Mouse (Mus musculus) limb, embryonic 12.5 days (tissue): Measurements from ENCODE around the gene Nudt16l1. TPM values are rescaled to one million over a fixed set of nuclear protein-coding genes. Genes with fewer than 3 reads are reported as not detected.

Experiments
- ATAC-seq: fragments of 200-750 bp; cut with Nextera tagmentation; 2 replicates; pipeline ENCODE4 v1.8.0; 2017; ENCODE audit warnings: low read depth, moderate TSS enrichment; ENCODE audit not compliant: insufficient number of reproducible peaks, insufficient read depth, low FRiP score, low TSS enrichment
- H3K27ac ChIP-seq: fragments of 300-500 bp; sonication (generic); 2 replicates; pipeline ENCODE4 v1.5.1; 2016; ENCODE audit warnings: mild to moderate bottlenecking, moderate library complexity
- H3K27me3 ChIP-seq: fragments of 300-500 bp; sonication (generic); 2 replicates; pipeline ENCODE4 v1.6.1; 2016; ENCODE audit warnings: mild to moderate bottlenecking, moderate library complexity
- H3K36me3 ChIP-seq: fragments of 300-500 bp; sonication (generic); 2 replicates; pipeline ENCODE4 v1.6.1; 2016; ENCODE audit warnings: mild to moderate bottlenecking, moderate library complexity
- H3K4me1 ChIP-seq: fragments of 300-500 bp; sonication (generic); replicated peaks from 2 replicates; pipeline ENCODE4 v1.6.1; 2016
- H3K4me2 ChIP-seq: fragments of 300-500 bp; sonication (generic); 2 replicates; pipeline ENCODE4 v1.6.1; 2016; ENCODE audit warnings: mild to moderate bottlenecking, moderate library complexity
- H3K4me3 ChIP-seq: fragments of 300-500 bp; sonication (generic); replicated peaks from 2 replicates; pipeline ENCODE4 v1.5.1; 2016; ENCODE audit warnings: mild to moderate bottlenecking
- H3K9ac ChIP-seq: fragments of 300-500 bp; sonication (generic); replicated peaks from 2 replicates; pipeline ENCODE4 v1.6.1; 2016; ENCODE audit warnings: mild to moderate bottlenecking, moderate library complexity
- H3K9me3 ChIP-seq: fragments of 300-500 bp; sonication (generic); 2 replicates; pipeline ENCODE4 v1.6.1; 2016; ENCODE audit warnings: mild to moderate bottlenecking, moderate library complexity
- WGBS: fragments of 180-500 bp; shearing (Covaris S2); methylation state at CpG from one replicate; pipeline ENCODE4 v1.1.7; 2016; 5-methylcytosine and 5-hydroxymethylcytosine counted together
- polyA plus RNA-seq: library from polyadenylated mRNA; unstranded; fragments of >200 nt; fragmentation: Nextera tagmentation; extraction: Ambion mirVana; gene quantifications from 2 replicates; pipeline ENCODE4 v1.2.1, GENCODE M21; 2016

The Nudt16l1 gene
- polyA plus RNA-seq, result 168 and 171 TPM in 2 replicates

- peaks cover 14% of the 10 kb centered on the region for H3K4me1 ChIP-seq
- no peak for ATAC-seq
- H3K4me3 ChIP-seq, result peak within 1 kb of the TSS; percentile 92
- H3K9ac ChIP-seq, result peak within 1 kb of the TSS; percentile 89
- 9% methylated on average over 2 of the region's 2 CpGs for WGBS
- H3K27ac ChIP-seq, result peak within 1 kb of the TSS; percentile 89
- H3K36me3 ChIP-seq, result peaks cover 82% of the 10 kb centered on the region
- H3K9me3 ChIP-seq, result no peaks in the 10 kb centered on the region
- H3K27me3 ChIP-seq, result no peaks in the 10 kb centered on the region
- peak within 1 kb of the TSS; percentile 89 for H3K4me2 ChIP-seq
Observed at GRCm38 (mm10) chr16:4938461-4938860, at the start of gene Nudt16l1. Gene Nudt16l1, plus strand, starts transcription at chr16:4938761.

- 47% methylated on average over 4 of the region's 4 CpGs for WGBS
- Histone ChIP-seq H3K27me3 (no peaks in the 10 kb centered on the region), H3K4me3 (no peak overlapping the region), H3K4me2 (no peak overlapping the region), H3K36me3 (peaks cover 23% of the 10 kb centered on the region; the same call in 1 of the 2 replicates), H3K27ac (0 out of 2 replicates have a peak overlapping the region, but pooled peaks have one; percentile 12), H3K9me3 (no peaks in the 10 kb centered on the region), H3K9ac (no peak overlapping the region), H3K4me1 (peaks cover 27% of the 10 kb centered on the region)
- no peak for ATAC-seq
Observed at GRCm38 (mm10) chr16:4890201-4890709, 48.3 kb upstream of the Nudt16l1 start.

- 92% methylated on average over 6 of the region's 6 CpGs for WGBS
- no peak overlapping the region for H3K27ac ChIP-seq
- no peaks in the 10 kb centered on the region for H3K9me3 ChIP-seq
- no peak overlapping the region for H3K4me2 ChIP-seq
- no peaks in the 10 kb centered on the region for H3K27me3 ChIP-seq
- H3K4me3 ChIP-seq, result no peak overlapping the region
- no peak for ATAC-seq
- H3K36me3 ChIP-seq, result peaks cover 23% of the 10 kb centered on the region; the same call in 1 of the 2 replicates
- no peak overlapping the region for H3K9ac ChIP-seq
- peaks cover 20% of the 10 kb centered on the region for H3K4me1 ChIP-seq
Observed at GRCm38 (mm10) chr16:4892171-4892570, 46.4 kb upstream of the Nudt16l1 start.

- Histone ChIP-seq H3K4me1 (peaks cover 10% of the 10 kb centered on the region), H3K9ac (no peak overlapping the region), H3K9me3 (no peaks in the 10 kb centered on the region), H3K27ac (no peak overlapping the region), H3K4me2 (no peak overlapping the region), H3K27me3 (no peaks in the 10 kb centered on the region), H3K4me3 (no peak overlapping the region), H3K36me3 (peaks cover 23% of the 10 kb centered on the region; the same call in 1 of the 2 replicates)
- no peak for ATAC-seq
- WGBS, result 81% methylated on average over 7 of the region's 7 CpGs
Observed at GRCm38 (mm10) chr16:4894201-4894908, 44.2 kb upstream of the Nudt16l1 start.

GRCm38 (mm10) chr16:4896249-4897027 lies 42.1 kb upstream of the Nudt16l1 start:
- Histone ChIP-seq H3K27ac (0 out of 2 replicates have a peak overlapping the region, but pooled peaks have one; percentile 41), H3K4me1 (no peaks in the 10 kb centered on the region; the same call in 1 of the 2 replicates), H3K27me3 (no peaks in the 10 kb centered on the region), H3K36me3 (peaks cover 16% of the 10 kb centered on the region; the same call in 1 of the 2 replicates), H3K4me2 (no peak overlapping the region), H3K9ac (no peak overlapping the region), H3K4me3 (no peak overlapping the region), H3K9me3 (no peaks in the 10 kb centered on the region)
- no peak for ATAC-seq
- 77% methylated on average over 5 of the region's 5 CpGs for WGBS

GRCm38 (mm10) chr16:4897146-4897730 lies 41.3 kb upstream of the Nudt16l1 start:
- H3K27ac ChIP-seq, result no peak overlapping the region
- no peaks in the 10 kb centered on the region for H3K27me3 ChIP-seq
- no peaks in the 10 kb centered on the region; the same call in 1 of the 2 replicates for H3K4me1 ChIP-seq
- peaks cover 14% of the 10 kb centered on the region; the same call in 1 of the 2 replicates for H3K36me3 ChIP-seq
- H3K9me3 ChIP-seq, result no peaks in the 10 kb centered on the region
- WGBS, result 65% methylated on average over 7 of the region's 7 CpGs
- H3K4me3 ChIP-seq, result no peak overlapping the region
- H3K4me2 ChIP-seq, result no peak overlapping the region
- H3K9ac ChIP-seq, result no peak overlapping the region
- no peak for ATAC-seq

- no peak for ATAC-seq
- H3K4me1 ChIP-seq, result no peaks in the 10 kb centered on the region; the same call in 1 of the 2 replicates
- H3K9me3 ChIP-seq, result no peaks in the 10 kb centered on the region
- H3K36me3 ChIP-seq, result peaks cover 10% of the 10 kb centered on the region; the same call in 1 of the 2 replicates
- no peak overlapping the region for H3K4me2 ChIP-seq
- WGBS, result 85% methylated on average over 6 of the region's 6 CpGs
- H3K4me3 ChIP-seq, result no peak overlapping the region
- no peak overlapping the region for H3K9ac ChIP-seq
- no peak overlapping the region for H3K27ac ChIP-seq
- H3K27me3 ChIP-seq, result no peaks in the 10 kb centered on the region
Observed at GRCm38 (mm10) chr16:4898881-4899280, 39.7 kb upstream of the Nudt16l1 start.

GRCm38 (mm10) chr16:4899711-4900110 lies 38.9 kb upstream of the Nudt16l1 start:
- no peaks in the 10 kb centered on the region for H3K9me3 ChIP-seq
- no peaks in the 10 kb centered on the region for H3K27me3 ChIP-seq
- no peak overlapping the region for H3K4me3 ChIP-seq
- ATAC-seq, result no peak
- H3K9ac ChIP-seq, result no peak overlapping the region
- no peak overlapping the region for H3K27ac ChIP-seq
- WGBS, result 82% methylated on average over 2 of the region's 2 CpGs
- no peak overlapping the region for H3K4me2 ChIP-seq
- 0 out of 2 replicates have a peak, but pooled peaks cover 1% of the 10 kb centered on the region for H3K36me3 ChIP-seq
- H3K4me1 ChIP-seq, result peaks cover 2% of the 10 kb centered on the region; the same call in 1 of the 2 replicates

GRCm38 (mm10) chr16:4901167-4901566 lies 37.4 kb upstream of the Nudt16l1 start:
- Histone ChIP-seq H3K36me3 (no peaks in the 10 kb centered on the region), H3K9me3 (no peaks in the 10 kb centered on the region), H3K27ac (no peak overlapping the region), H3K9ac (no peak overlapping the region), H3K4me3 (no peak overlapping the region), H3K4me2 (no peak overlapping the region), H3K27me3 (no peaks in the 10 kb centered on the region), H3K4me1 (peaks cover 12% of the 10 kb centered on the region)
- WGBS, result 67% methylated on average over 7 of the region's 7 CpGs
- ATAC-seq, result no peak

- Histone ChIP-seq H3K36me3 (peaks cover 6% of the 10 kb centered on the region; the same call in 1 of the 2 replicates), H3K4me2 (no peak overlapping the region), H3K9me3 (no peaks in the 10 kb centered on the region), H3K4me1 (peaks cover 12% of the 10 kb centered on the region), H3K27ac (no peak overlapping the region), H3K4me3 (no peak overlapping the region), H3K9ac (no peak overlapping the region), H3K27me3 (no peaks in the 10 kb centered on the region)
- WGBS, result 93% methylated on average over 2 of the region's 2 CpGs
- no peak for ATAC-seq
Observed at GRCm38 (mm10) chr16:4902390-4902789, 36.2 kb upstream of the Nudt16l1 start.
